Mouse (Mus musculus) cerebellum, postnatal 10 days (tissue): ENCODE data around the gene Troap.
A peak's percentile ranks its signal among the peaks of the same experiment; 100 is the strongest.

Experiments
- DNase-seq, 2 experiments: peaks; one replicate each; pipeline ENCODE4 v3.0.0; 2021; ENCODE audit warnings: mixed read lengths in 2 of 2

The Troap gene

GRCm38 (mm10) chr15:99074019-99074599, at the start of gene Troap:
Gene Troap (plus strand): TSS chr15:99074575.
- no peak for DNase-seq

DNA sequence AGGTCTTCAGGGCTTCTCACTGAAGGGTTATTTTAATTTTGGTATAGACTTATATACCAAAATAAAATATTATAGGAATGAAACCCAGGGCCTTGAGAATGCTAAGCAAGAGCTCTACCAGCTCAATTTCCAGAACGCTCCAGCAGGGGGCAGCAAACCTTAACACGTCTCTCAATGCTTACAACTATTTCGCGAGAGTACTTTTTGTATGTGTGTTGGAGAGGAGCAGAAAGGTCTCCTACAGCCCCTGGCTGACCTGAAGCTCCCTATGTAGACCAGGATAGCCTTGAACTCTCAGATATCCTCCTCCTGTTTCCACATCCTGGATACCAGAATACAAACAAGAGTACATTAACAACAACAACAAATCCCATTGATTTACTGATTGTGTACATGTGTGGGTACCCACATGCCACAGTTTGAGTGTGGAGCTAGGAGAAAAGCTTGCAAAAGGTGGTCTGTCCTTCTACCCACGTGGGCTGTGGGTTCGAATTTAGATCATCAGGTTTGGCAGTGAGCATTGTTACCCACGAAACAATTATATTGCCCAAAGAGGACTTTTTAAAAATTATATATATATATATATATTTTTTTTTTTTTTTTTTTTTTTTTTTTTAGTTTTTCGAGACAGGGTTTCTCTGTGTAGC, 49.6 kb upstream of the Troap start:
- peak; percentile 90 to 94 for DNase-seq

GRCm38 (mm10) chr15:99025414-99025813, 49.0 kb upstream of the Troap start:
- DNase-seq, result no peak

DNA sequence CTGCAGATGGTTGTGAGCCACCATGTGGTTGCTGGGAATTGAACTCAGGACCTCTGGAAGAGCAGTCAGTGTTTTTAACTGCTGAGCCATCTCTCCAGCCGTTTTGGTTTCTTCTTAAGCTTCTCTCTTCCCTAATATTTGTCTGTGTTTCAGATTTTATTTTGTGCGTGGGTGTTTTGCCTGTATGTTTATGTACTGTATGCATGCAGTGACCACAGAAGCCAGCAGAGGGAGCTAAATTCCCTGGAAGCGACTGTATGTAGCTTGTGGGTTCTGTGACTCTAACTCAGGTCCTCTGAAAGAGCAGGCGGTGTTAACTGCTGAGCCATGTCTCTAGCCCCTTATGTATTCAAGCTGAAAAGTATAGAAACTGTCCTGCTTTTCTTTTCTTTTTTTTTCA, 48.1 kb upstream of the Troap start:
- DNase-seq, result peak; percentile 50 to 63

DNA sequence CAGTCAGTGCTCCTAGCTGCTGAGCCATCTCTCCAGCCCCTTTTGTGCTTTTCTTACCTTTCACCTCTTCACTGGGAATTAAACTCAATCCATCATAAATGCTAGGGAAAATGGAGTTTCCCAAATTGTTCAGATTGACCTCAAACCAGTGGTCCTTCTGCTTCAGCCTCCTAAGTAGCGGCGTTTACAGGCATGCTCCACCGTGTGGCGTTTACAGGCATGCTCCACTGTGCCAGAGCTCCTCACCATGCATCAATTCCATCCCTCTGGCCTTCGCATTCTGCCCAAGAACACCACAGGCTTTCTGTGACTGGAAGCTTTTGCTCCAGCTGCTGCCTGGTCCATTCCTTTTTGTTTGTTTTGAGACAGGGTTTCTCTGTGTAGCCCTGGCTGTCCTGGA, 47.3 kb upstream of the Troap start:
- no peak for DNase-seq

DNA sequence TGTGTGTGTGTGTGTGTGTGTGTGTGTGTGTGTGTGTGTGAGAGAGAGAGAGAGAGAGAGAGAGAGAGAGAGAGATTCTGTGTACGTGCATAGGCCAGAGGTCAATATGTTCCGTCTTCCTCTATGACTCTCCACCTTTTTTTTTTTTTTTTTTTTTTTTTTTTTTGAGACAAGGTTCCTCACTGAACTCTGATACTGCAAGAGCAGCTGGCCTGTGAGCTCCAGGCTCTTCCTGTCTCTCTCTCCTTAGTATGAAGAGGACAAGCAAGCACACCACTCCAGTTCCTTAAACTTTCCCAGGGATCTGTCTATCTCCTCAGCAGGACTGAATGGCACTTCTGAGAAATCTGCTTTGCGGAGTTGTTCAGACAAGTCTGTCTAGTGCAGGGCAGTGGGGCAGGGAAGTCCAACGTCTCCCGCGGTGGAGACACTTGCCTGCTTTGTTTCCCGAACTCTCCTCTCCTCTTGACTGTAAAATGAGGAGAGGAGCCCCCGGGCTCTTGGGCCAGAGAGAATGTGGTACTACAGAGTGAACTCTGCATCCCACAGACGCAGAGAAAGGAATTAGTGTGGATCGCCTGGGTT, 45.4 kb upstream of the Troap start:
- DNase-seq, result no peak

DNA sequence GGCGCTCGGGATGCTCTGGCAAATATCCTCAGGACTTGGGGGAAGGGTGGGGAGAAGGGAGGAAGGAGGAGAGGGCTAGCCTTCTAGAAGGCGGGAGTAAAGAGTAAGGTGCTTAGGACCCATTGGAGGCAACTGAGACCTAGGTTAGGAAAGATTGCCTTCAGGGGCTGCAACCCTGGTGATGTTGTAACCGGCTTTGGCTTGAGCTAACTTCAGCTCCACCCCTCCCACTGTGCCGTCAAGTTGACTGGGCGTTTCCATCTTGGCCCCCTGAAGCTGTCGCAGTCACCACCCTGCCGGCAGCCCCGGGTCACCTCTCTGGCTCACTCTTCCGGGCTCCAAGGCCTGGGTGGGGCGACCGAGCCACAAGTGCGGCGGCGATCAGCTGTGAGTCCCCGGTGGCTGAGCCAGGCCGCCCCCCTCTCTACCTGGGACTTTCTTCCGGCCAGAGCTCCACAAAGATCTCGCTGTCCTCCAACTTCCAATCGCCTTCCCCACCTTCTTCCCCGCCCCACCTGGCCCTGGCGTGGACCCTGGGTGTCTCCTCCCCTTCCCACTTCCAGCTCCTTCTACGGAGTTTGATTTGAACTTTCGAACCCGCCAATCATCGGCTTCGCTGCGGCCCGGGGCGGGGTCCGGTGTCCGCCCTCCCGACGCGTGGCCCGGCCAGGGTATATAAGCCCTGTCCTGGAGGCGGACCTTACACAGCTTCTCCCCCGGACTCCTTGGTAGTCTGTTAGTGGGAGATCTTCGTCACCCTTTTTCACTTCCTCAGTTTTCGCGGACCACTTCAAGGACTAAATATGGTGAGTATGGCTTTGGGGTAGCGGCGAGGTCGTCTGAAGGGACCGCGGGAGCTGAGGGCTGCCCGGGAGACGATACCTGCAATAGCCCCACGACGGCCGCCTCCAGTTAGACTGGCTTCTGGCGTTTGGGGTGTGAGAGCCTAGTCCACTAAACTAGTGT, 44.5 kb upstream of the Troap start, which contains the start of gene Tuba1c:
Tuba1c (plus strand) TSS at position 273 of the 966 bp plus-strand sequence.
- peak; percentile 68 to 82 for DNase-seq

DNA sequence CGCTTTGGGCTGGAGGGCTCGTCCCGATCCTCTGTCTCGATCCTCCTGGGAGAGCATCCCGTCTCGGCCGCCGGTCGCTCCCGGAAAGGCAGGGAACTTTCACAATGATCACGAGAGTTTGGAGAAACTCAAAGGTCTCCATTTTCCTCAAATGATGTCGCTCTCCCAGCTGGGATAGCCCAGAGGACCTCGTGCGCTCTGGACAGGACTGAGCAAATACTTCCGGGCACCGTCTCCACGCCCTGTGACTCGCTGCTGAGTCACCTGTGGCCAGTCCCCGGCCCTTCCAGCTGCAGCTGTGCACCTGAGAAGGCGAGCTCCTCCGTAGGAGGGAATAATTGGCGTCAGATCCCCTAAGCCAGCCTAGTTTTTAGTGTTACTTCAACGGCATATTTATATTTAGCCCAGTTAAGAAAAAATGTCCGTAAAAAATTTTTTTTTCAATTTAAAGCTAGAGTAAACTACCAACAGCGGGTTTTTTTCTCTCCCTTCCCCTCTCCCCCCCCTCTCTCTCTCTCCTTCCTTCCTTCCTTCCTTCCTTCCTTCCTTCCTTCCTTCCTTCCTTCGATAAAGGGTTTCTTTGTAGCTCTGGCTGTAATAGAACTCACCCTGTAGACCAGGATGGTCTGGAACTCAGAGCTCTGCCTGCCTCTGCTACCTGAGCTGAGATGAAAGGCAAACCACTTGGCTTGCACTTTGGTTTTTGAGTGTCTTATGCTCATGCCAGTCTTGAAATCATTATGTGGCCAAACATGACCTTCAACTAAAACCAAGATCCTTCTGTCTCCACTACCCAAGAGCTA, 43.6 kb upstream of the Troap start:
- DNase-seq, result no peak

DNA sequence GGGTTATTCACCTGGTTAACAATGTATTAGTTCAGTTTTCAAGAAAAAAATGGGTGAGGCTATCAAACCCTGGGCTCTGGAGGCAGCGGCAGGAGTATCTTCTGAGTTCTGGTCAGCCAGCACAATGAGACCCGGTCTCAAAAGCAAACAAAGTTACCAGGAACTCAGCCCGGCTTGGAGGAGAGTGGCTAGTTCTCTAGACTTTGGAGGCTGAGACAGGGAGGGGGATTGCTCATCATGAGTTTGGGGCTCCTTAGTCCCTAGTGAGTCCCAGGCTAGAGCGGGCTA, 43.0 kb upstream of the Troap start:
- no peak for DNase-seq

GRCm38 (mm10) chr15:99032041-99032725, 42.2 kb upstream of the Troap start:
- no peak for DNase-seq

DNA sequence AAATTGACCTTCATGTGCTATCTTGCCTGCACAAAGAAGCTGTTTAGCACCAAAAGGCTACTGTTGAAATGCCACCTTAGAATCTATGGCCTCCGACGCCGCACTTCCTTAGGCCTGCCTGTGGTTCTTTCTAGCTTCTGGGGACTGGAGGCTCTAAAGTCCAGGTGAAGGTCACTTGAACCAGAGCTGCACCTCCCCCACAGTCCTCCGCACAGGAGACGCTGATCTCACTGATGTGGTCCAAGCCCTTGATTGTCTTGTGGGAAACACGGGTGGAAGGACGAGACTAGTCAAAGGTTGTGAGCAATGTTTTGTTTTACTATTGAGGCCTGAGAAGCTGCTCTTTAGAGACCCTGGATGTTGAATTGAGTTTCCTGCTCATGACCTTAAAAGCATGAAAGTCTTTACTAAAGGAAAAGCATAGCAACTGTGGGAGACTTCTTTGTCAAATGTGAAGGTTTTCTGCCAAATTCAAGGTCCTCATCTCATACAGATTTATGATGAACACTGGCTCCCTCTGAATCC, 41.6 kb upstream of the Troap start:
- DNase-seq, result no peak

- peak in 1 of 2 experiments; percentile 41 for DNase-seq
Measured at GRCm38 (mm10) chr15:99033498-99034270, 40.7 kb upstream of the Troap start.

GRCm38 (mm10) chr15:99035431-99035830, 38.9 kb upstream of the Troap start:
- DNase-seq, result no peak

DNA sequence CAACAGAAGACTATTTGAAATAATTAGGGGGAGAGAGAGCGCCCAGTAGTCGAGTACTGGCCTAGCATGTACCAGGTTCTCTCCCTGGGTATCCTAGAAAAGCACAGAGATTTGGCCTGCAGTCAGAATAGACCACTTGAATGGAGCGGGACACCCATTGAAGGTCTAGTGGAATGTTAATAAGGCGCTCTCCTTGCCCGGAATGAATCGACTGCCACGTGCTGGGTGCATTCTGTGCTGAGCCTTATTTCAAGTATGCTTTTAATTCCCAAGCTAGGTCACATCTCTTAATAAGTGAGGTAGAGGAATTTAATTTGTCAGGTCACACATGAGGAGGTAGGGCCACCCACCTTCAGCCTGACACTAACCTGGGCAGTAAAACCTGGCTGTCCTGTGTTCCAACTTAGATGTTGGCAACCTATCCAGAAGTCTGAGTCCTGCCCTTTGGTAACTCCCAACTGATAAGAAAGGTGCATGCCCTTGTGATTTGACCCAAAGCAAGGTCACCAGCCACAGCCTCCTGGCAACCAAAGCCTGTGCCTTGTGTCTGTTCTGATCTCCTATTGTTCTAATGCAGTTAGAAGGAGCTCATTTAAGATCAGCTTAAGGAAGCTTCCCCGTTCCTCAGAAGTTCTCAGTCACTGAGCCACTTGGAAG, 38.0 kb upstream of the Troap start:
- no peak for DNase-seq

DNA sequence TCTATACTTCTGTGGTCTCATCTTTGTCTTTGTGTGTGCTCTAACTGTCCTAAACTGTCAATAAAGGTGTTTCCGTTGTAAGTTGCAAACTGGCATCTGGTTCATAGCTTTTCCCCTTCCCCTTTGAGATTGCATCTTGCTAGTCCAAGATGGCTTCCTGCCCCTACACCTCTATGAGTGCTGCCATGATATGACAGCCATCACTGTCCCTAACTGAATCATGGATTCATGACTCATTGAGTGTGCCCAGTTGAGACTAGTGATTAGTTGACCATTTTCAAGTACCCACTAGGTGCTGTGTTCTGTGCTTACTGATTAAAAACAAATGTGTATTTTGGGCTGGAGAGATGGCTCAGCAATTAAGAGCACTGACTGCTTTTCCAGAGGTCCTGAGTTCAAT, 36.4 kb upstream of the Troap start:
- no peak for DNase-seq

DNA sequence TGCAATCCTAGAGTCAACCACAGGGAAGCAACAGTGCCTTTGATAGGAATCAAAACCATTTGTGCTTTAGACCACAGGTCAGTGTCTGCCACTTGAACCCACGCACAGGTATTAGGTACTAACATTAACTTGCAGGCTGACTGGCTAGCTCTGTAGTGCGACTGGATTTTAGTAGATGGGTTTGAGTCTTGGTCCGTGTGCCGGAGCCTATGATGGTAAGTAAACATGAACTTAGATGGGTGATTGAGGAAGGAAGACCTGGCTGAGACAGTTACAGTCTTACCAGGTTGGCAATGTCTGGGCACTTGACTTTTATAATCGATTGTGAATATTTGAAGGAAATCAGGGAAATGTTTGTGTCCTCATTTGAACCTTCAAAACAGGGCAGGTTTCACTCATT, 35.6 kb upstream of the Troap start:
- no peak for DNase-seq

DNA sequence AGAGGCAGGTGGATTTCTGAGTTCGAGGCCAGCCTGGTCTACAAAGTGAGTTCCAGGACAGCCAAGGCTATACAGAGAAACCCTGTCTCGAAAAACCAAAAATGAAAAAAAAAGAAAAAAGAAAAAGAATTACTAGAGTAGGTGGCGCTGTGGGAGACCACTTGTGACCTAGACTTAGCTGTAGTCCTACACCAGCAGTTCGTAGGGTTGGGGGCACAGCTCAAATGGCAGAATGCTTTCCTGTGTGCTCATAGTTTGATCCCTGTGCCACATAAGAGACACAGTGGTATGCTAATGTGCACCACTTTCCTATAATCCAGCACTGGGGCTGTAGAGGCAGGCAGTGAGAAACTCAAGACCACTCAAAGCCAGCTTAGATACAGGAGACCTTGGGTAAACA, 35.1 kb upstream of the Troap start:
- DNase-seq, result no peak

DNA sequence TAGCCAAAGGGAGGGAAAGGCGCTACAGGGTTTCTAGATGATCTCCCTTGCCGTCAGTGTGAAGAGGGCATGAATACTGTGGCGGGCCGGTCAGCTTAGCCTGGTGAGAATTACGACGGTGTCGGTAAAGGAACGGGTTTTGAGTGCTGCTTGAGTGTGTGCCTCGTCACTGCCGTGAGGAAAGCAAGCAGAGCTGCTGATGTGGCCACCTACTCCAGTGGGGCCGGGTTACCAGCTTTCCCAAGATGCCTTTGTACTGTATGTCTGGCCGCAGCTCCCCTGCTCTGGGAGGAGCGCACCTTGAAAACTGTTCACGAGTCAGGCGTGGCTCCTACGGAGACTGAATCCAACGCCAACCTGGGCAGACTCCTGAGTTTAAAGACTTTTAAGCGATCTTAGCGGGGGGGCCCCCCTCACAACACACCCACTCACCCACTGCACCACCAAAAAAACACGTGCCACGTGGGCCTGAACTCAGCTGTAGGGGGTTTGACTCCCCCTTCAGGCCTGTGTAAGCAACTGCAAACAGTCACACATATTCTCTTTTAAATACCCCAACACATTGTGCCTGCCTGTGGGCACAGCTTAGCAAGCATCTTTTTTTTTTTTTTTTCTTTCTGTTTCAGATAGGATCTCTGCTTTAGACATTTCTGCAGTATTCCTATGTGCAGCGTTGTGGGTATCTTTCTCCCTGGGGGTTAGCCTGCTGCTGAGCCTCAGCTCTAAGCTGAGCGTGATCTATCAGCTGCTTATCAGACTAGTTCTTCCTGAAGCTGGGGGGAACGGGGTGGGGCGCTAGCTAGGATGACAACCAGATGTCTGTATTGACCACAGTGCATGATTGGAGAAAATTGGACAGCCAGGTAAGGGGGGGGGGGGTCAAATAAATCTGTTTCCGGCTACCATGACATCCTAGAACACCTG, 34.1 kb upstream of the Troap start:
- no peak for DNase-seq
